Mouse (Mus musculus) C2C12 (cell line): ENCODE results near the gene Adh6a. TPM values are rescaled to one million over a fixed set of nuclear protein-coding genes. Genes with fewer than 3 reads are reported as not detected.

ENCODE experiments used
- H3K27me3 ChIP-seq: one replicate; pipeline ENCODE4 v1.6.1; 2011; ENCODE audit not compliant: control insufficient read depth, insufficient read depth, insufficient read length
- H3K36me3 ChIP-seq: one replicate; pipeline ENCODE4 v1.6.1; 2011; ENCODE audit not compliant: control insufficient read depth, insufficient read depth
- H3K4me3 ChIP-seq: one replicate; pipeline ENCODE4 v1.5.1; 2011; ENCODE audit warnings: mild to moderate bottlenecking, control low read depth; ENCODE audit not compliant: poor library complexity, insufficient read depth, severe bottlenecking
- H3K79me2 ChIP-seq: one replicate; pipeline ENCODE4 v1.6.1; 2011; ENCODE audit not compliant: control insufficient read depth, insufficient read depth
- H3K79me3 ChIP-seq: one replicate; pipeline ENCODE4 v1.6.1; 2011; ENCODE audit warnings: low read depth, control low read depth
- H3ac ChIP-seq: one replicate; pipeline ENCODE3; 2011; ENCODE audit warnings: low read depth; ENCODE audit not compliant: control insufficient read depth, insufficient read length
- CEBPB ChIP-seq: IDR thresholded peaks from one replicate; pipeline ENCODE4 v1.6.1; 2011; ENCODE audit warnings: low read depth, mild to moderate bottlenecking, control low read depth, moderate library complexity
- CTCF ChIP-seq: IDR thresholded peaks from one replicate; pipeline ENCODE4 v1.5.1; 2011; ENCODE audit not compliant: control insufficient read depth, insufficient read depth, insufficient read length
- FOSL1 ChIP-seq: IDR thresholded peaks from one replicate; pipeline ENCODE4 v1.8.0; 2011; ENCODE audit warnings: mild to moderate bottlenecking, low read length; ENCODE audit not compliant: poor library complexity, insufficient read depth, severe bottlenecking
- MAX ChIP-seq: IDR thresholded peaks from one replicate; pipeline ENCODE4 v1.6.1; 2011; ENCODE audit warnings: mild to moderate bottlenecking, control low read depth
- MYOD1 ChIP-seq: IDR thresholded peaks from one replicate; pipeline ENCODE4 v1.6.1; 2011; ENCODE audit warnings: low read depth; ENCODE audit not compliant: control insufficient read depth, insufficient read length
- MYOG ChIP-seq: IDR thresholded peaks from one replicate; pipeline ENCODE4 v1.6.1; 2011; ENCODE audit not compliant: control insufficient read depth, insufficient read length; ENCODE audit errors: extremely low read depth
- USF1 ChIP-seq: IDR thresholded peaks from one replicate; pipeline ENCODE4 v1.6.1; 2011; ENCODE audit warnings: low read depth, mild to moderate bottlenecking, control low read depth, moderate library complexity
- polyA plus RNA-seq: library from polyadenylated mRNA; unstranded; fragments of >200 nt; fragmentation: generic; extraction: Trizol; gene quantifications from one replicate; pipeline ENCODE4 v1.2.1, GENCODE M21; 2012; ENCODE audit warnings: missing spikeins

The Adh6a gene
- polyA plus RNA-seq, 1 experiment: not detected

- no peak for TF ChIP-seq CTCF
- no peak for TF ChIP-seq MAX
- TF ChIP-seq FOSL1: no peak
- no peak for TF ChIP-seq USF1
- Histone ChIP-seq H3ac (no peak overlapping the region), H3K27me3 (no peaks in the 10 kb centered on the region), H3K36me3 (no peaks in the 10 kb centered on the region), H3K79me3 (no peaks in the 10 kb centered on the region), H3K79me2 (no peaks in the 10 kb centered on the region), H3K4me3 (no peak overlapping the region)
Measured at GRCm38 (mm10) chr3:138334320-138334719, 21.2 kb downstream of the Adh6a start.

GRCm38 (mm10) chr3:138335566-138335965, 22.5 kb downstream of the Adh6a start:
- H3K79me3 ChIP-seq: no peaks in the 10 kb centered on the region
- no peaks in the 10 kb centered on the region for H3K79me2 ChIP-seq
- H3ac ChIP-seq: no peak overlapping the region
- no peak overlapping the region for H3K4me3 ChIP-seq
- no peaks in the 10 kb centered on the region for H3K27me3 ChIP-seq
- H3K36me3 ChIP-seq: no peaks in the 10 kb centered on the region
- TF ChIP-seq MYOD1: no peak
- TF ChIP-seq MYOG: no peak
- TF ChIP-seq MAX: no peak
- TF ChIP-seq USF1: no peak

GRCm38 (mm10) chr3:138336104-138336754, 23.1 kb downstream of the Adh6a start:
- Histone ChIP-seq H3K79me2 (no peaks in the 10 kb centered on the region), H3K4me3 (no peak overlapping the region), H3K36me3 (no peaks in the 10 kb centered on the region), H3K79me3 (no peaks in the 10 kb centered on the region), H3K27me3 (no peaks in the 10 kb centered on the region), H3ac (no peak overlapping the region)
- TF ChIP-seq USF1: no peak
- TF ChIP-seq MAX: no peak
- TF ChIP-seq CTCF: no peak
- no peak for TF ChIP-seq MYOD1
- no peak for TF ChIP-seq CEBPB
- no peak for TF ChIP-seq MYOG

GRCm38 (mm10) chr3:138341471-138341870, 28.4 kb downstream of the Adh6a start, which contains the start of gene Adh6b:
TSS of gene Adh6b (plus strand) at chr3:138341775.
- Histone ChIP-seq H3K79me3 (no peaks in the 10 kb centered on the region), H3K79me2 (no peaks in the 10 kb centered on the region), H3K4me3 (no peak within 1 kb of the TSS), H3K36me3 (no peaks in the 10 kb centered on the region), H3ac (no peak within 1 kb of the TSS), H3K27me3 (no peaks in the 10 kb centered on the region)
- no peak for TF ChIP-seq MAX
- TF ChIP-seq MYOD1: no peak
- TF ChIP-seq FOSL1: no peak

- H3K4me3 ChIP-seq: no peak overlapping the region
- no peaks in the 10 kb centered on the region for H3K27me3 ChIP-seq
- no peaks in the 10 kb centered on the region for H3K36me3 ChIP-seq
- no peaks in the 10 kb centered on the region for H3K79me3 ChIP-seq
- TF ChIP-seq MAX (no peak), FOSL1 (no peak), CTCF (no peak), MYOG (no peak), MYOD1 (no peak), CEBPB (no peak), USF1 (no peak)
- H3K79me2 ChIP-seq: no peaks in the 10 kb centered on the region
- H3ac ChIP-seq: no peak overlapping the region
Measured at GRCm38 (mm10) chr3:138347041-138347440, 34.0 kb downstream of the Adh6a start.

GRCm38 (mm10) chr3:138352012-138352809, 39.1 kb downstream of the Adh6a start:
- TF ChIP-seq MYOG (no peak), FOSL1 (no peak), CEBPB (no peak), CTCF (no peak), MYOD1 (no peak), USF1 (no peak), MAX (no peak)
- peaks cover 3% of the 10 kb centered on the region for H3K27me3 ChIP-seq
- no peaks in the 10 kb centered on the region for H3K36me3 ChIP-seq
- H3K79me3 ChIP-seq: no peaks in the 10 kb centered on the region
- no peaks in the 10 kb centered on the region for H3K79me2 ChIP-seq
- no peak overlapping the region for H3ac ChIP-seq
- H3K4me3 ChIP-seq: no peak overlapping the region
